Mouse (Mus musculus) embryonic facial prominence, embryonic 15.5 days (tissue): ENCODE results near the gene Gm20605. TPM values are rescaled to one million over a fixed set of nuclear protein-coding genes. Genes with fewer than 3 reads are reported as not detected.

Experiments
- ATAC-seq: fragments of 200-750 bp; cut with Nextera tagmentation; 2 replicates; pipeline ENCODE4 v1.8.0; 2017; ENCODE audit warnings: low read depth, moderate TSS enrichment; ENCODE audit not compliant: insufficient number of reproducible peaks, low FRiP score, low TSS enrichment
- H3K27ac ChIP-seq: fragments of 300-500 bp; sonication (generic); replicated peaks from 2 replicates; pipeline ENCODE4 v1.5.1; 2015; ENCODE audit warnings: mild to moderate bottlenecking, inconsistent platforms
- H3K27me3 ChIP-seq: fragments of 300-500 bp; sonication (generic); 2 replicates; pipeline ENCODE4 v1.6.1; 2015; ENCODE audit warnings: inconsistent platforms
- H3K36me3 ChIP-seq: fragments of 300-500 bp; sonication (generic); 2 replicates; pipeline ENCODE4 v1.6.1; 2015; ENCODE audit warnings: mild to moderate bottlenecking, inconsistent platforms
- H3K4me1 ChIP-seq: fragments of 300-500 bp; sonication (generic); 2 replicates; pipeline ENCODE4 v1.6.1; 2015; ENCODE audit warnings: inconsistent platforms
- H3K4me2 ChIP-seq: fragments of 300-500 bp; sonication (generic); replicated peaks from 2 replicates; pipeline ENCODE4 v1.6.1; 2015; ENCODE audit warnings: mild to moderate bottlenecking, inconsistent platforms
- H3K4me3 ChIP-seq: fragments of 300-500 bp; sonication (generic); replicated peaks from 2 replicates; pipeline ENCODE4 v1.5.1; 2015; ENCODE audit warnings: mild to moderate bottlenecking, inconsistent platforms
- H3K9ac ChIP-seq: fragments of 300-500 bp; sonication (generic); 2 replicates; pipeline ENCODE4 v1.6.1; 2015; ENCODE audit warnings: inconsistent platforms
- H3K9me3 ChIP-seq: fragments of 300-500 bp; sonication (generic); replicated peaks from 2 replicates; pipeline ENCODE4 v1.6.1; 2016; ENCODE audit warnings: inconsistent platforms
- WGBS: fragments of 180-500 bp; shearing (Covaris S2); methylation state at CpG from one replicate; pipeline ENCODE4 v1.1.7; 2015; 5-methylcytosine and 5-hydroxymethylcytosine counted together
- polyA plus RNA-seq: library from polyadenylated mRNA; unstranded; fragments of >200 nt; fragmentation: Nextera tagmentation; extraction: Ambion mirVana; gene quantifications from 2 replicates; pipeline ENCODE4 v1.2.1, GENCODE M21; 2015

Gene Gm20605
- polyA plus RNA-seq, 1 experiment from 2014 or later, result 13.1 TPM

DNA sequence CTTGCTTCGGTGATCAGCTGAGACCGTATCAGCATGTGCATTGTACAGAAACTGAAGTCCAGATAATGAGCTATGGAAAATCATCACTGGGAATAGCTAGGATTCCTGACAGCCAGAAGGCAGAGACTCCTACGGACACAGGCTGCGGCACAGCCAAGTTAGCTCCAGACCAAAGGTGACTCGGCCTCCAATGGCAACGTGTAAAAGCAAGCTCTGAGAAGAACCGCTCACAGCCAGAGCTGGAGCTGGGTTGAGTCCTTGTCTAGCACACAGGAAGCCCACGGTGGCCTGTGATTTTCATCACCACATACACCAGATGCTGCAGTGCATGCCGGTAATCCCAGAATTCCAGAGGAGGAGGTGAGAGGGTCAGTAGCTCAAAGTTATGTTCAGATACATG, 61.6 kb downstream of the Gm20605 start:
- no peak overlapping the region for H3K4me3 ChIP-seq
- H3K36me3 ChIP-seq, result no peaks in the 10 kb centered on the region
- no peaks in the 10 kb centered on the region for H3K4me1 ChIP-seq
- H3K9ac ChIP-seq, result no peak overlapping the region
- ATAC-seq, result no peak
- 54% methylated on average over 9 of the region's 9 CpGs for WGBS
- H3K4me2 ChIP-seq, result no peak overlapping the region
- no peak overlapping the region for H3K27ac ChIP-seq
- H3K27me3 ChIP-seq, result no peaks in the 10 kb centered on the region
- H3K9me3 ChIP-seq, result no peaks in the 10 kb centered on the region

DNA sequence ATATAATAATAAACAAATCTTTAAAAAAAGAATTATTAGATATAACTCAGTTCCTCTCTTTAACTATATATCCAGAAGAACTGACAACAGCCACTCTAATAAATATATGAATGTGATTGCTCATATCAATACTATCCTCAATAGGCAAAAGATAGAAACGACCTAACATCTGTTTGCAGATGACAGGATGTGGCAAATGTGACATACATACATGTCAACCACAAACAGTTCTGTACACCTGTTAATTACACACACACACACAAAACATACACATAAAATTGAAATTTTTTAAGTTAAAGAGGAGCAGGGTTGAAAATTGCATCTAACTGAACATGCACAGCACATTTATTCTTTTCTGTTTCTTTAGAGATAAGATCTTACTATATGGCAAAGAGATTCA, 62.9 kb downstream of the Gm20605 start:
- ATAC-seq, result no peak
- Histone ChIP-seq H3K9ac (no peak overlapping the region), H3K36me3 (no peaks in the 10 kb centered on the region), H3K27ac (no peak overlapping the region), H3K27me3 (no peaks in the 10 kb centered on the region), H3K4me2 (no peak overlapping the region), H3K9me3 (no peaks in the 10 kb centered on the region), H3K4me1 (no peaks in the 10 kb centered on the region), H3K4me3 (no peak overlapping the region)
- WGBS, result 61% methylated on average over 1 of the region's 1 CpGs

Other genes starting within 250 kb of the Gm20605 start
- gene Zan, start 152.1 kb upstream of the Gm20605 start, polyA plus RNA-seq, result 0.21 and 0.23 TPM in 2 replicates
- gene Pop7, start 126.7 kb upstream of the Gm20605 start, polyA plus RNA-seq, result 45.1 and 45.9 TPM in 2 replicates
- gene Gigyf1, start 110.6 kb upstream of the Gm20605 start, polyA plus RNA-seq, result 12.7 and 15.5 TPM in 2 replicates
- gene Epo, start 95.9 kb upstream of the Gm20605 start, polyA plus RNA-seq, result not detected in 2 replicates
- 442 and 451 TPM in 2 replicates for gene Gnb2, start 95.7 kb upstream of the Gm20605 start, polyA plus RNA-seq
- 1.4 and 2.8 TPM in 2 replicates for gene Actl6b, start 75.7 kb upstream of the Gm20605 start, polyA plus RNA-seq
- 1.5 and 2.0 TPM in 2 replicates for gene Tfr2, start 59.3 kb upstream of the Gm20605 start, polyA plus RNA-seq
- gene Mospd3, start 28.1 kb upstream of the Gm20605 start, polyA plus RNA-seq, result 43.3 and 47.3 TPM in 2 replicates
- 261 and 273 TPM in 2 replicates for gene Pcolce, start 15.4 kb upstream of the Gm20605 start, polyA plus RNA-seq
- gene Fbxo24, start 173 bp upstream of the Gm20605 start, polyA plus RNA-seq, result 0.25 and 0.26 TPM in 2 replicates
- 37.2 and 48.9 TPM in 2 replicates for gene Lrch4, start 54 bp upstream of the Gm20605 start, polyA plus RNA-seq
- gene Sap25, start 12.2 kb downstream of the Gm20605 start, polyA plus RNA-seq, result 10.1 and 10.2 TPM in 2 replicates
- gene Irs3, start 16.5 kb downstream of the Gm20605 start, polyA plus RNA-seq, result 0.16 and 0.28 TPM in 2 replicates
- 16.5 and 18.1 TPM in 2 replicates for gene Agfg2, start 55.6 kb downstream of the Gm20605 start, polyA plus RNA-seq
- 4.6 and 4.7 TPM in 2 replicates for gene Nyap1, start 112.4 kb downstream of the Gm20605 start, polyA plus RNA-seq
- gene Tsc22d4, start 116.6 kb downstream of the Gm20605 start, polyA plus RNA-seq, result 167 and 175 TPM in 2 replicates
- gene Ppp1r35, start 149.7 kb downstream of the Gm20605 start, polyA plus RNA-seq, result 34.5 and 39.9 TPM in 2 replicates
- gene Mepce, start 158.5 kb downstream of the Gm20605 start, polyA plus RNA-seq, result 12.4 and 13.7 TPM in 2 replicates
- gene Zcwpw1, start 158.6 kb downstream of the Gm20605 start, polyA plus RNA-seq, result 22.4 and 26.1 TPM in 2 replicates
- 0.68 and 1.5 TPM in 2 replicates for gene Pilra, start 207.1 kb downstream of the Gm20605 start, polyA plus RNA-seq
- gene Pilrb1, start 228.9 kb downstream of the Gm20605 start, polyA plus RNA-seq, result 0.19 TPM in 1 of 2 replicates, not detected in the other
- gene Pilrb2, start 242.6 kb downstream of the Gm20605 start, polyA plus RNA-seq, result 0.39 and 1.2 TPM in 2 replicates